Mouse (Mus musculus) heart, embryonic 14.5 days (tissue): ENCODE measurements at regions not wholly inside any gene's neighbourhood (a gene's known extent, or its start where the extent isn't known, plus 50 kb on each side); places are given as distances from the start of the nearest gene placed in this dataset.

Source experiments
- ATAC-seq: fragments of 200-750 bp; cut with Nextera tagmentation; 2 replicates; pipeline ENCODE4 v1.8.0; 2017; ENCODE audit warnings: low read depth, moderate TSS enrichment; ENCODE audit not compliant: insufficient number of reproducible peaks, insufficient read depth, low FRiP score
- H3K27ac ChIP-seq, 2 experiments: fragments of 200-500 bp in 1 of 2; fragments of 300-500 bp in 1 of 2; sonication (generic) in 1 of 2; replicated peaks in 1 of 2; 2 replicates each; pipeline ENCODE4 v1.5.1; 2012 to 2014; ENCODE audit warnings: low read depth in 2 of 2, low read length in 2 of 2, control low read depth in 1 of 2, mild to moderate bottlenecking in 1 of 2, mixed read lengths in 1 of 2; ENCODE audit not compliant: control insufficient read depth in 1 of 2, insufficient read depth in 1 of 2
- H3K27me3 ChIP-seq: fragments of 300-500 bp; sonication (generic); 2 replicates; pipeline ENCODE4 v1.6.1; 2014; ENCODE audit warnings: mild to moderate bottlenecking, low read length, control low read depth; ENCODE audit not compliant: control insufficient read depth, insufficient read depth
- H3K36me3 ChIP-seq: fragments of 300-500 bp; sonication (generic); 2 replicates; pipeline ENCODE4 v1.6.1; 2014; ENCODE audit warnings: mild to moderate bottlenecking, control low read depth, low read length, mixed read lengths; ENCODE audit not compliant: control insufficient read depth, insufficient read depth
- H3K4me1 ChIP-seq, 2 experiments: fragments of 200-500 bp in 1 of 2; fragments of 300-500 bp in 1 of 2; sonication (generic) in 1 of 2; 2 replicates each; pipeline ENCODE4 v1.6.1; 2012 to 2014; ENCODE audit warnings: low read length in 2 of 2, control low read depth in 1 of 2, mixed read lengths in 1 of 2; ENCODE audit not compliant: control insufficient read depth in 2 of 2, insufficient read depth in 2 of 2
- H3K4me2 ChIP-seq: fragments of 300-500 bp; sonication (generic); 2 replicates; pipeline ENCODE4 v1.6.1; 2014; ENCODE audit warnings: mild to moderate bottlenecking, low read length
- H3K4me3 ChIP-seq, 2 experiments: fragments of 200-500 bp in 1 of 2; fragments of 300-500 bp in 1 of 2; sonication (generic) in 1 of 2; 2 replicates each; pipeline ENCODE4 v1.5.1; 2012 to 2014; ENCODE audit warnings: low read length in 2 of 2, mild to moderate bottlenecking in 2 of 2, control low read depth in 1 of 2, low read depth in 1 of 2, moderate library complexity in 1 of 2; ENCODE audit not compliant: control insufficient read depth in 1 of 2, insufficient read depth in 1 of 2
- H3K9ac ChIP-seq: fragments of 300-500 bp; sonication (generic); 2 replicates; pipeline ENCODE4 v1.6.1; 2014; ENCODE audit warnings: mild to moderate bottlenecking, low read length
- H3K9me3 ChIP-seq: fragments of 300-500 bp; sonication (generic); 2 replicates; pipeline ENCODE4 v1.6.1; 2016; ENCODE audit warnings: low read length, control low read depth; ENCODE audit not compliant: control insufficient read depth
- WGBS: fragments of 180-500 bp; shearing (Covaris S2); extraction: QIAGEN DNeasy Blood & Tissue Kit; methylation state at CpG from one replicate; pipeline ENCODE4 v1.1.7; 2014; 5-methylcytosine and 5-hydroxymethylcytosine counted together

DNA sequence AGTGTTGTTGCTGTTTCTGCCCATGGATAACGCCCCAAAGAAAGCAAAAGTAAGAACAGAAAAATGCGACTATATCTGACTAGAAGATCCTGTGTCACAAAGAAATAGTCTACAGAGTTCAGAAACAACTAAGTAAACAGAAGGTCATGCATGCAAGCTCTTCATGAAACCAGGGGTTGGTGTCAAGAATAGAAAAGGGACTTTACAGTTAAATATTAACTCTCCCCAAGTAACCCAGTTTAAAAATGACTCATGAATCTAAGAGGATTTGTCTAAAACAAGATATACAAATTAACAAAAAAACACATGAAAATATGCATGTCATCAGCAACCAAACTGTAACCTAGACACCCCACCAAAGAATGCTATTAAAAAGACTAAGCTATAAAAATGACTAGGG, 381.4 kb upstream of the Ptger4 start:
- Histone ChIP-seq H3K4me1 (no peaks in the 10 kb centered on the region), H3K9ac (no peak overlapping the region), H3K4me2 (no peak overlapping the region), H3K9me3 (no peaks in the 10 kb centered on the region), H3K27me3 (no peaks in the 10 kb centered on the region), H3K36me3 (no peaks in the 10 kb centered on the region), H3K27ac (no peak overlapping the region), H3K4me3 (no peak overlapping the region)
- ATAC-seq: no peak
- WGBS: 86% methylated on average over 2 of the region's 2 CpGs

DNA sequence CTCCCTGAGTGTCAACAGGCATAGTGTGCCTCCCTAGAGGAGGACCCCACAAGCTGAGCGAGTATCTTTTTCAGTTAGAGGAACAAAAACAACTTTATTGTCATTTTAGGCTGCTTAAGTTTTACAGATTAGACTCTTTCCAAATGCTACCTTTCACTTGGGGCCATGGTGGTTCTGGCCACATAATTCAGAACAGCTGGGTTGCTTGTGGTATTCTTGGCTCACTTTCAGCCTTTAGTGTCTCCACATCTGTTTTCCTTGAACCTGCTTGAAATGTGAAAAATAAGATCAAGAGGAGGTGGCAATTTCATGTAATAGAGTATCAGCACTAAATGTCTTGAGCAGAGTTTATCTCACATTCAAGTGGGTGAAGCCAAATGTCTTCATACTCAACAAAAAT, 402.7 kb upstream of the Ptger4 start:
- no peaks in the 10 kb centered on the region for H3K27me3 ChIP-seq
- no peak overlapping the region for H3K4me2 ChIP-seq
- H3K27ac ChIP-seq: no peak overlapping the region
- WGBS: 73% methylated on average over 1 of the region's 1 CpGs
- no peak overlapping the region for H3K9ac ChIP-seq
- H3K36me3 ChIP-seq: no peaks in the 10 kb centered on the region
- H3K4me3 ChIP-seq: no peak overlapping the region
- ATAC-seq: no peak
- no peaks in the 10 kb centered on the region for H3K9me3 ChIP-seq
- H3K4me1 ChIP-seq: no peaks in the 10 kb centered on the region

DNA sequence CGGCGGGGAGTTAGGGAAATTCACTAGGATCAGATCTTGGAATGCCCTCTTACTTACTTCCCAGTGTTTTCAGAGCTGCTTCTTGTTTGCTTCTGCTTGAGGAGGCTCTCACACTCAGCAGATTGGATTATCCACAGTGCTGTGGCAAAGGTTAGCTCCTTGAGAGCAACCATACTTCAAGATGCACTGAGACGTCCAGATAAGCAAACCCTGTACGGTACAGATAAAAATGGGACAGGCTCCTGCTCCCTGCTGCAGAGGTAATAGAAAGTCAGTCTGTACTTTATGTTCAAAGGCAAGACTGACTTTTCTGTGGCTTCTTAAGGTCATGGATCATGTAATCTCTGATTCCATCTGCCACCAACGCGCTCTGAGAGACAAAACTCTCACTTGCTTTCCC, 414.8 kb upstream of the Ptger4 start:
- 63% methylated on average over 6 of the region's 6 CpGs for WGBS
- H3K4me3 ChIP-seq: no peak overlapping the region
- no peak for ATAC-seq
- H3K9ac ChIP-seq: no peak overlapping the region
- no peak overlapping the region for H3K4me2 ChIP-seq
- H3K4me1 ChIP-seq: no peaks in the 10 kb centered on the region
- H3K9me3 ChIP-seq: no peaks in the 10 kb centered on the region
- H3K27ac ChIP-seq: no peak overlapping the region
- H3K36me3 ChIP-seq: no peaks in the 10 kb centered on the region
- no peaks in the 10 kb centered on the region for H3K27me3 ChIP-seq

DNA sequence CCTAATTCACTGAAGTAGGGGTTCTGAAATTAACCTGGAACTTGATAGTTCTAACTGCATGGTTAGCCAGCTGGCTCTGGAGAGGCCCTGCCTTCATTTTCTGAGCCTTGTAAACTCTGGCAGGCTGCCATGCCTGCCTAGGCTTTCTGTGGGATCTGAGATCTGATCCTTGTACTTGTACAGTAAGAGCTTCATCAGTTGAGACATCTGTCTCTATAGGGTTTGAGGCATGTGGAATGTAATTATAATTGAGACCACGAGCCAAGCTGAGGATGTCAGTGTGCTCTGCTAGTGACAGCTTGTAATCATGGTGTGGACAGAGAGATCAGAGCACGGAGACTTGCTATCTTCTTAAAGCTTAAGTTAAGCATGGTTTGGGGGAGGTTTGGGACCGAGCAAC, 416.8 kb upstream of the Ptger4 start:
- Histone ChIP-seq H3K4me2 (no peak overlapping the region), H3K9ac (no peak overlapping the region), H3K4me3 (no peak overlapping the region), H3K36me3 (no peaks in the 10 kb centered on the region), H3K27me3 (no peaks in the 10 kb centered on the region), H3K27ac (no peak overlapping the region), H3K9me3 (no peaks in the 10 kb centered on the region), H3K4me1 (no peaks in the 10 kb centered on the region)
- ATAC-seq: no peak
- WGBS: 41% methylated on average over 3 of the region's 3 CpGs

DNA sequence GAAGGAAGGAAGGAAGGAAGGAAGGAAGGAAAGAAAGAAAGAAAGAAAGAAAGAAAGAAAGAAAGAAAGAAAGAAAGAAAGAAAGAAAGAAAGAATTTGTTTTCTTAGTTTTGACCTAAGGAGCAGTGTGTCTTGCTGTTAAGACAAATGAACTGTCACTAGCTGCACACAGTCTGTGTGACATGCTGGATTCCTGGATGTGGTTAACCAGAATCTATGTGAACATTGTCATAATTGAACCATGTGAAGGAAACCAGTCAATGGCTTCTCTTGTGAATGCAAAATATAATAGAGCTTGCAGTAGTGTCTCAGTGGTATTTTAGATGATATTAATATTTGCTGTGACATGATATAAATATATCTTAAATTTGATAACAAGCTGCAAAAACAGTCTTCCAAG, 427.8 kb upstream of the Ptger4 start:
- H3K27ac ChIP-seq: no peak overlapping the region
- H3K36me3 ChIP-seq: no peaks in the 10 kb centered on the region
- H3K9me3 ChIP-seq: no peaks in the 10 kb centered on the region
- H3K27me3 ChIP-seq: no peaks in the 10 kb centered on the region
- no peak overlapping the region for H3K4me3 ChIP-seq
- no peaks in the 10 kb centered on the region for H3K4me1 ChIP-seq
- no peak for ATAC-seq
- H3K9ac ChIP-seq: no peak overlapping the region
- H3K4me2 ChIP-seq: no peak overlapping the region

DNA sequence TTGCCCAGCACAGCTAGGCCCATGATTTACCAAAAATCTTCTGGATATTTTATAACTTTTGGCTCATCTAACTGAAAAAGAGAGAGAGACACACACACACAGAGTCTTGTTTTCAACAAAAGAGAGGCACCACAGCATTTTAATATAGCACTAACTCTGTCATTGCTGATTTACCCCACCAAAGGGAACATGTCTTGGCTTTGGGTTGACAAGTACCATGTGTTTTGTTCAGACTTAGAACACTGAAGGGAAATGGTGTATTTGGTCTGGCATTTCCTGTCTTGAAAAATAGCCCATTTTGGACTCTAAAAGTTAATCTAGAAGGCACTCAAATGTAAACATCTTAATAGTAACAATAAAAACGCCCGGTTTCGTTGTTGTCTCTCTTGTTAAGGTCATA, 432.7 kb upstream of the Ptger4 start:
- H3K27ac ChIP-seq: no peak overlapping the region; a peak in 1 of 4 replicates
- H3K4me1 ChIP-seq: no peaks in the 10 kb centered on the region
- no peak overlapping the region for H3K4me3 ChIP-seq
- H3K36me3 ChIP-seq: no peaks in the 10 kb centered on the region
- ATAC-seq: no peak
- no peak overlapping the region for H3K4me2 ChIP-seq
- 61% methylated on average over 3 of the region's 3 CpGs for WGBS
- H3K27me3 ChIP-seq: no peaks in the 10 kb centered on the region
- no peak overlapping the region for H3K9ac ChIP-seq
- H3K9me3 ChIP-seq: no peaks in the 10 kb centered on the region

DNA sequence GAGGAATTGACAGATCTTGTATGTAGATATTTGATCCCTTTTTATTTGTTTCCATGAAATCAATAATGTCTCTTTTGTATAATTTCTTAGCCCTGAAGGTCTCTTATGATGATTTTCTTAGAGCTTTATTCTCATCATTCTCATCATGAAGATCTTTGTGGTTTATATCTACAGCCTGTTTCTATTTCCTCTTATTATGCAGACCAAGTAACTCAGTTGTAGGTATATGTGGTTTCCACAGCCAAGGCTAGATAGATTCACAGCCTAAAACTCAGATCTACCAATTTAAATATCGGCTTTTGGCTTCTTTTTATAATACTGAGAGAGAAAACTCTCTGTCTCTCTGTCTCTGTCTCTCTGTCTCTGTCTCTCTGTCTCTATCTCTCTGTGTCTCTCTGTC, 449.8 kb upstream of the Ptger4 start:
- whole genome bisulfite sequencing: 66% methylated on average over 1 of the region's 1 CpGs
- no peaks in the 10 kb centered on the region for H3K36me3 ChIP-seq

DNA sequence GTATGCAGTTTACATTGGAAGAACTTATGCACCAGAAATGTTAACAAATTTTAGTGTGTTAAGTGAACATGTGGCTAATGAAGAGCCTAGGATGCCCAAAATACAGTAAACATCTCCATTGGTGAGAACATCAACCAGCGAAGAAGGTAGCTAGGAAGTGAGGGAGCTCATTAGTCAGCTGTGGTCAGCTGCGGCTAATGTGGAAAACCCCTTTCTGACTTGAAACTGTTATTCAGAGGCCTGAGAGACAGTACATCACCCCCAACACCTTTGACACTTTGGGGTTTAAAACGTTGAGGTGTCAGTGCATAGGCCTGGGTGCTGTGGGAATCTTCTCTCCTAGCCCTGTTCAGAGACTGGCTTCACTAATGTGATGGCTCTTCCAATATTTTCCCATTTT, 451.0 kb upstream of the Ptger4 start:
- H3K9me3 ChIP-seq: no peaks in the 10 kb centered on the region
- no peak for ATAC-seq

More for the DNA sequence above, 449.8 kb upstream of the Ptger4 start:
- Histone ChIP-seq H3K9ac (no peak overlapping the region), H3K4me1 (no peaks in the 10 kb centered on the region), H3K4me2 (no peak overlapping the region), H3K9me3 (no peaks in the 10 kb centered on the region), H3K27me3 (no peaks in the 10 kb centered on the region), H3K27ac (no peak overlapping the region), H3K4me3 (no peak overlapping the region)
- ATAC-seq: no peak

More for the DNA sequence above, 451.0 kb upstream of the Ptger4 start:
- H3K9ac ChIP-seq: no peak overlapping the region
- no peaks in the 10 kb centered on the region for H3K4me1 ChIP-seq
- H3K4me2 ChIP-seq: no peak overlapping the region
- no peak overlapping the region for H3K4me3 ChIP-seq
- WGBS: 74% methylated on average over 3 of the region's 3 CpGs
- no peaks in the 10 kb centered on the region for H3K27me3 ChIP-seq
- H3K27ac ChIP-seq: no peak overlapping the region
- H3K36me3 ChIP-seq: no peaks in the 10 kb centered on the region
